Mouse (Mus musculus) liver, adult 2 months (tissue): Measurements from ENCODE around the gene Fam53b. TPM values are rescaled to one million over a fixed set of nuclear protein-coding genes. Genes with fewer than 3 reads are reported as not detected.
A peak's percentile ranks its signal among the peaks of the same experiment; 100 is the strongest.
"Not testable (repeated sequence)": the region's sequence is repeated elsewhere in the genome, so short reads cannot be mapped to it uniquely, and the experiment has no call there.

Experiments used
- DNase-seq: peaks from one replicate; pipeline ENCODE4 v3.0.0-alpha.2; 2011; ENCODE audit warnings: low read depth, low spot score; ENCODE audit errors: extremely low read depth
- H3K27ac ChIP-seq: fragments of 200-500 bp; replicated peaks from 2 replicates; pipeline ENCODE4 v1.5.1; 2012; ENCODE audit warnings: low read depth, mild to moderate bottlenecking, control low read depth, inconsistent platforms, low read length; ENCODE audit not compliant: insufficient read depth
- H3K27me3 ChIP-seq: fragments of 200-500 bp; 2 replicates; pipeline ENCODE4 v1.6.1; 2012; ENCODE audit warnings: mild to moderate bottlenecking, moderate library complexity, low read length, inconsistent platforms; ENCODE audit not compliant: control insufficient read depth, insufficient read depth
- H3K36me3 ChIP-seq: fragments of 200-500 bp; 2 replicates; pipeline ENCODE4 v1.6.1; 2012; ENCODE audit warnings: low read length, inconsistent platforms; ENCODE audit not compliant: control insufficient read depth, insufficient read depth
- H3K4me1 ChIP-seq: fragments of 200-500 bp; 2 replicates; pipeline ENCODE4 v1.6.1; 2011; ENCODE audit warnings: low read length; ENCODE audit not compliant: control insufficient read depth, insufficient read depth
- H3K4me3 ChIP-seq: fragments of 200-500 bp; 2 replicates; pipeline ENCODE4 v1.5.1; 2011; ENCODE audit warnings: low read depth, mild to moderate bottlenecking, control low read depth, low read length, moderate library complexity; ENCODE audit not compliant: insufficient read depth
- H3K79me2 ChIP-seq: fragments of 200-500 bp; 2 replicates; pipeline ENCODE4 v1.6.1; 2012; ENCODE audit warnings: inconsistent platforms, mild to moderate bottlenecking, low read length, moderate library complexity; ENCODE audit not compliant: control insufficient read depth, insufficient read depth
- H3K9ac ChIP-seq: fragments of 200-500 bp; 2 replicates; pipeline ENCODE4 v1.6.1; 2012; ENCODE audit warnings: low read depth, mild to moderate bottlenecking, control low read depth, inconsistent platforms, low read length
- CTCF ChIP-seq: fragments of 200-500 bp; IDR thresholded peaks from 2 replicates; pipeline ENCODE4 v1.5.1; 2011; ENCODE audit warnings: low read depth, low read length, control low read depth
- POLR2A ChIP-seq: fragments of 200-500 bp; IDR thresholded peaks from 2 replicates; pipeline ENCODE4 v1.6.1; 2011; ENCODE audit warnings: low read length, control low read depth; ENCODE audit not compliant: insufficient read depth; ENCODE audit errors: extremely low read depth
- WGBS: fragments of 180-500 bp; shearing (Covaris S2); methylation state at CpG from one replicate; pipeline ENCODE4 v1.1.7; 2018; 5-methylcytosine and 5-hydroxymethylcytosine counted together
- polyA plus RNA-seq: library from polyadenylated mRNA; depleted of rRNA; stranded (reverse); fragments of >200 nt; gene quantifications from 2 replicates; pipeline ENCODE4 v1.2.3, GENCODE M21; 2012; rRNA removed
- total RNA-seq: library from RNA; depleted of rRNA; stranded (reverse); fragments of >200 nt; gene quantifications from 2 replicates; pipeline ENCODE4 v1.2.3, GENCODE M21; 2014; rRNA removed

Fam53b gene
- total and polyA plus RNA-seq, 2 experiments = 4.3 to 9.1 TPM

- DNase-seq = no peak
- 90% methylated on average over 8 of the region's 8 CpGs for WGBS
- H3K36me3 ChIP-seq = no peaks in the 10 kb centered on the region
- no peak overlapping the region for H3K27ac ChIP-seq
- H3K4me1 ChIP-seq = peaks cover 14% of the 10 kb centered on the region
- no peak for TF ChIP-seq POLR2A
- TF ChIP-seq CTCF = no peak
- H3K4me3 ChIP-seq = no peak overlapping the region
- H3K27me3 ChIP-seq = no peaks in the 10 kb centered on the region
- no peak overlapping the region for H3K9ac ChIP-seq
- no peaks in the 10 kb centered on the region for H3K79me2 ChIP-seq
These were observed 147.9 kb downstream of the Fam53b start for GRCm38 (mm10) chr7:132665664-132666382.

- Histone ChIP-seq H3K79me2 (no peaks in the 10 kb centered on the region), H3K36me3 (no peaks in the 10 kb centered on the region), H3K27me3 (no peaks in the 10 kb centered on the region), H3K4me3 (no peak overlapping the region), H3K9ac (no peak overlapping the region), H3K4me1 (peaks cover 11% of the 10 kb centered on the region), H3K27ac (0 out of 2 replicates have a peak overlapping the region, but pooled peaks have one; percentile 2)
- no peak for TF ChIP-seq POLR2A
- no peak for TF ChIP-seq CTCF
- peak; percentile 91 for DNase-seq
- WGBS = 49% methylated on average over 6 of the region's 6 CpGs
These were observed 148.9 kb downstream of the Fam53b start for GRCm38 (mm10) chr7:132664815-132665214.

GRCm38 (mm10) chr7:132662831-132663230, 150.9 kb downstream of the Fam53b start:
- H3K4me3 ChIP-seq, H3K27ac ChIP-seq, DNase-seq, H3K36me3 ChIP-seq, H3K27me3 ChIP-seq, H3K9ac ChIP-seq, H3K79me2 ChIP-seq: not testable (repeated sequence)
- peaks cover 16% of the 10 kb centered on the region for H3K4me1 ChIP-seq
- WGBS = 69% methylated on average over 6 of the region's 6 CpGs

Other genes with a start within 250 kb of the Fam53b start
- 1,118 and 1,626 TPM in 2 replicates for gene Oat, start 237.5 kb downstream of the Fam53b start, total RNA-seq
- gene Oat, start 237.5 kb downstream of the Fam53b start, polyA plus RNA-seq = 1,069 and 1,820 TPM in 2 replicates
- not detected in 2 replicates for gene Nkx1-2, start 214.2 kb downstream of the Fam53b start, total RNA-seq
- gene Nkx1-2, start 214.2 kb downstream of the Fam53b start, polyA plus RNA-seq = 0.04 TPM in 1 of 2 replicates, not detected in the other
- gene Lhpp, start 203.2 kb downstream of the Fam53b start, total RNA-seq = 55.4 and 60.2 TPM in 2 replicates
- gene Lhpp, start 203.2 kb downstream of the Fam53b start, polyA plus RNA-seq = 137 and 166 TPM in 2 replicates
- gene Eef1akmt2, start 38.8 kb upstream of the Fam53b start, total RNA-seq = 16.4 and 21.8 TPM in 2 replicates
- gene Eef1akmt2, start 38.8 kb upstream of the Fam53b start, polyA plus RNA-seq = 3.4 and 5.4 TPM in 2 replicates
- 23.7 and 26.0 TPM in 2 replicates for gene Abraxas2, start 45.3 kb upstream of the Fam53b start, total RNA-seq
- 7.9 and 8.5 TPM in 2 replicates for gene Abraxas2, start 45.3 kb upstream of the Fam53b start, polyA plus RNA-seq
- 41.1 and 42.4 TPM in 2 replicates for gene Zranb1, start 117.3 kb upstream of the Fam53b start, total RNA-seq
- gene Zranb1, start 117.3 kb upstream of the Fam53b start, polyA plus RNA-seq = 8.1 and 9.8 TPM in 2 replicates